Mouse (Mus musculus): Measurements from ENCODE around the gene Tmem184a. TPM values are rescaled to one million over a fixed set of nuclear protein-coding genes. Genes with fewer than 3 reads are reported as not detected.

Gene Tmem184a
- polyA plus RNA-seq, 1 experiment from 2014 or later, result 1.7 TPM

GRCm38 (mm10) chr5:139830734-139831133, 11.0 kb upstream of the Tmem184a start:
- ATAC-seq (ENCODE audit: low read depth), result no peak
- H3K36me3 ChIP-seq (ENCODE audit: control insufficient read depth, insufficient read depth), result no peaks in the 10 kb centered on the region
- no peaks in the 10 kb centered on the region for H3K27me3 ChIP-seq (ENCODE audit: control insufficient read depth, insufficient read depth, low read depth, low read length)
- no peak overlapping the region for H3K27ac ChIP-seq (ENCODE audit: low read length)
- peaks cover 6% of the 10 kb centered on the region for H3K4me1 ChIP-seq (ENCODE audit: control insufficient read depth, low read depth, low read length)
- no peaks in the 10 kb centered on the region for H3K9me3 ChIP-seq (replicated peaks; ENCODE audit: control insufficient read depth, low read length)
- H3K9ac ChIP-seq (ENCODE audit: low read depth, low read length), result no peak overlapping the region
- 48% methylated on average over 3 of the region's 3 CpGs for WGBS (ENCODE audit: insufficient replicate concordance)
- H3K4me2 ChIP-seq (ENCODE audit: low read depth, low read length), result no peak overlapping the region
- H3K4me3 ChIP-seq (ENCODE audit: low read depth, low read length), result no peak overlapping the region

- ATAC-seq (ENCODE audit: low read depth), result no peak
- no peak overlapping the region for H3K4me2 ChIP-seq (ENCODE audit: low read depth, low read length)
- H3K9me3 ChIP-seq (replicated peaks; ENCODE audit: control insufficient read depth, low read length), result no peaks in the 10 kb centered on the region
Observed at GRCm38 (mm10) chr5:139829384-139829783, 9.7 kb upstream of the Tmem184a start.

GRCm38 (mm10) chr5:139827593-139827992, 7.9 kb upstream of the Tmem184a start:
- Histone ChIP-seq H3K4me2 (ENCODE audit: low read depth, low read length) (no peak overlapping the region), H3K36me3 (ENCODE audit: control insufficient read depth, insufficient read depth) (peaks cover 5% of the 10 kb centered on the region; the same call in 1 of the 2 replicates), H3K27ac (ENCODE audit: low read length) (no peak overlapping the region), H3K4me3 (ENCODE audit: low read depth, low read length) (no peak overlapping the region), H3K27me3 (ENCODE audit: control insufficient read depth, insufficient read depth, low read depth, low read length) (no peaks in the 10 kb centered on the region), H3K4me1 (ENCODE audit: control insufficient read depth, low read depth, low read length) (peaks cover 12% of the 10 kb centered on the region), H3K9me3 (replicated peaks; ENCODE audit: control insufficient read depth, low read length) (no peaks in the 10 kb centered on the region), H3K9ac (ENCODE audit: low read depth, low read length) (no peak overlapping the region)
- ATAC-seq (ENCODE audit: low read depth), result no peak
- WGBS (ENCODE audit: insufficient replicate concordance), result 74% methylated on average over 1 of the region's 1 CpGs

More at GRCm38 (mm10) chr5:139829384-139829783, 9.7 kb upstream of the Tmem184a start:
- no peak overlapping the region for H3K27ac ChIP-seq (ENCODE audit: low read length)
- WGBS (ENCODE audit: insufficient replicate concordance), result 61% methylated on average over 13 of the region's 13 CpGs
- no peaks in the 10 kb centered on the region for H3K36me3 ChIP-seq (ENCODE audit: control insufficient read depth, insufficient read depth)
- H3K27me3 ChIP-seq (ENCODE audit: control insufficient read depth, insufficient read depth, low read depth, low read length), result no peaks in the 10 kb centered on the region
- peaks cover 10% of the 10 kb centered on the region for H3K4me1 ChIP-seq (ENCODE audit: control insufficient read depth, low read depth, low read length)
- no peak overlapping the region for H3K4me3 ChIP-seq (ENCODE audit: low read depth, low read length)
- no peak overlapping the region for H3K9ac ChIP-seq (ENCODE audit: low read depth, low read length)

- Histone ChIP-seq H3K4me3 (ENCODE audit: low read depth, low read length) (peak within 1 kb of the TSS; percentile 93), H3K9me3 (replicated peaks; ENCODE audit: control insufficient read depth, low read length) (no peaks in the 10 kb centered on the region), H3K4me1 (ENCODE audit: control insufficient read depth, low read depth, low read length) (peaks cover 20% of the 10 kb centered on the region), H3K27ac (ENCODE audit: low read length) (peak within 1 kb of the TSS; percentile 85), H3K9ac (ENCODE audit: low read depth, low read length) (peak within 1 kb of the TSS; percentile 91), H3K4me2 (ENCODE audit: low read depth, low read length) (peak within 1 kb of the TSS; percentile 91), H3K27me3 (ENCODE audit: control insufficient read depth, insufficient read depth, low read depth, low read length) (no peaks in the 10 kb centered on the region), H3K36me3 (ENCODE audit: control insufficient read depth, insufficient read depth) (peaks cover 6% of the 10 kb centered on the region; the same call in 1 of the 2 replicates)
- ATAC-seq (ENCODE audit: low read depth), result peak; percentile 87
- under 1% methylated on average over 43 of the region's 43 CpGs for WGBS (ENCODE audit: insufficient replicate concordance)
Observed at GRCm38 (mm10) chr5:139826357-139827055, 6.8 kb upstream of the Tmem184a start, which contains the start of the genes Gm26938 and Psmg3. TSS of gene Gm26938 (minus strand) at chr5:139826407. TSS of gene Psmg3 (minus strand) at chr5:139826885.

GRCm38 (mm10) chr5:139825947-139826346, 6.2 kb upstream of the Tmem184a start:
- Histone ChIP-seq H3K4me1 (ENCODE audit: control insufficient read depth, low read depth, low read length) (peaks cover 20% of the 10 kb centered on the region), H3K9me3 (replicated peaks; ENCODE audit: control insufficient read depth, low read length) (no peaks in the 10 kb centered on the region), H3K36me3 (ENCODE audit: control insufficient read depth, insufficient read depth) (peaks cover 6% of the 10 kb centered on the region; the same call in 1 of the 2 replicates), H3K27me3 (ENCODE audit: control insufficient read depth, insufficient read depth, low read depth, low read length) (no peaks in the 10 kb centered on the region), H3K4me2 (ENCODE audit: low read depth, low read length) (peak overlapping the region; percentile 91), H3K27ac (ENCODE audit: low read length) (no peak overlapping the region; the same call in 1 of the 2 replicates), H3K9ac (ENCODE audit: low read depth, low read length) (peak overlapping the region; percentile 91), H3K4me3 (ENCODE audit: low read depth, low read length) (peak overlapping the region; percentile 93)
- ATAC-seq (ENCODE audit: low read depth), result no peak
- 33% methylated on average over 11 of the region's 11 CpGs for whole genome bisulfite sequencing (ENCODE audit: insufficient replicate concordance)

GRCm38 (mm10) chr5:139824531-139824930, 4.8 kb upstream of the Tmem184a start:
- Histone ChIP-seq H3K4me1 (ENCODE audit: control insufficient read depth, low read depth, low read length) (peaks cover 20% of the 10 kb centered on the region), H3K9me3 (replicated peaks; ENCODE audit: control insufficient read depth, low read length) (no peaks in the 10 kb centered on the region), H3K4me3 (ENCODE audit: low read depth, low read length) (no peak overlapping the region), H3K9ac (ENCODE audit: low read depth, low read length) (no peak overlapping the region), H3K4me2 (ENCODE audit: low read depth, low read length) (no peak overlapping the region), H3K27ac (ENCODE audit: low read length) (no peak overlapping the region), H3K36me3 (ENCODE audit: control insufficient read depth, insufficient read depth) (peaks cover 6% of the 10 kb centered on the region; the same call in 1 of the 2 replicates), H3K27me3 (ENCODE audit: control insufficient read depth, insufficient read depth, low read depth, low read length) (no peaks in the 10 kb centered on the region)
- 86% methylated on average over 10 of the region's 10 CpGs for WGBS (ENCODE audit: insufficient replicate concordance)
- ATAC-seq (ENCODE audit: low read depth), result no peak

- no peaks in the 10 kb centered on the region for H3K27me3 ChIP-seq (ENCODE audit: control insufficient read depth, insufficient read depth, low read depth, low read length)
- no peaks in the 10 kb centered on the region for H3K9me3 ChIP-seq (replicated peaks; ENCODE audit: control insufficient read depth, low read length)
- no peak for ATAC-seq (ENCODE audit: low read depth)
- no peak overlapping the region for H3K4me2 ChIP-seq (ENCODE audit: low read depth, low read length)
- H3K36me3 ChIP-seq (ENCODE audit: control insufficient read depth, insufficient read depth), result peaks cover 6% of the 10 kb centered on the region; the same call in 1 of the 2 replicates
- no peak overlapping the region for H3K9ac ChIP-seq (ENCODE audit: low read depth, low read length)
- no peak overlapping the region for H3K4me3 ChIP-seq (ENCODE audit: low read depth, low read length)
- 58% methylated on average over 12 of the region's 12 CpGs for WGBS (ENCODE audit: insufficient replicate concordance)
- peak overlapping the region; percentile 27; the same call in 1 of the 2 replicates for H3K27ac ChIP-seq (ENCODE audit: low read length)
- H3K4me1 ChIP-seq (ENCODE audit: control insufficient read depth, low read depth, low read length), result peaks cover 43% of the 10 kb centered on the region
Observed at GRCm38 (mm10) chr5:139821466-139822459, 2.0 kb upstream of the Tmem184a start.

GRCm38 (mm10) chr5:139818801-139819200, 916 bp downstream of the Tmem184a start:
- Histone ChIP-seq H3K9me3 (replicated peaks; ENCODE audit: control insufficient read depth, low read length) (no peaks in the 10 kb centered on the region), H3K4me1 (ENCODE audit: control insufficient read depth, low read depth, low read length) (peaks cover 49% of the 10 kb centered on the region), H3K27me3 (ENCODE audit: control insufficient read depth, insufficient read depth, low read depth, low read length) (peaks cover 3% of the 10 kb centered on the region; the same call in 1 of the 2 replicates), H3K9ac (ENCODE audit: low read depth, low read length) (peak overlapping the region; percentile 44), H3K36me3 (ENCODE audit: control insufficient read depth, insufficient read depth) (peaks cover 6% of the 10 kb centered on the region; the same call in 1 of the 2 replicates), H3K27ac (ENCODE audit: low read length) (peak overlapping the region; percentile 76), H3K4me3 (ENCODE audit: low read depth, low read length) (no peak overlapping the region), H3K4me2 (ENCODE audit: low read depth, low read length) (no peak overlapping the region)
- ATAC-seq (ENCODE audit: low read depth), result peak; percentile 78
- 25% methylated on average over 4 of the region's 4 CpGs for WGBS (ENCODE audit: insufficient replicate concordance)
